Mouse (Mus musculus): ENCODE measurements around the gene Cadm1. TPM values are rescaled to one million over a fixed set of nuclear protein-coding genes. Genes with fewer than 3 reads are reported as not detected.

The Cadm1 gene
- polyA plus RNA-seq, 1 experiment = 7.9 TPM

- no peak for TF ChIP-seq CTCF (IDR thresholded peaks at IDR 0.05; ENCODE audit: borderline replicate concordance, control insufficient read depth, extremely low read depth, insufficient read depth, low read length, poor library complexity)
- Histone ChIP-seq H3K27ac (ENCODE audit: control insufficient read depth, insufficient read depth, low read length) (no peak overlapping the region), H3K36me3 (ENCODE audit: control insufficient read depth, insufficient read depth, low read length) (no peaks in the 10 kb centered on the region), H3K27me3 (ENCODE audit: control insufficient read depth, insufficient read depth, low read length) (no peaks in the 10 kb centered on the region), H3K4me3 (ENCODE audit: control insufficient read depth, insufficient read depth, low read length) (no peak overlapping the region), H3K4me1 (replicated peaks; ENCODE audit: control insufficient read depth, insufficient read depth, low read length) (no peaks in the 10 kb centered on the region)
- WGBS = 90% methylated on average over 10 of the region's 10 CpGs
- no peak for DNase-seq
Observed at GRCm38 (mm10) chr9:47876557-47877206, 346.7 kb downstream of the Cadm1 start.

GRCm38 (mm10) chr9:47880171-47880570 lies 350.2 kb downstream of the Cadm1 start:
- no peak for TF ChIP-seq POLR2A (IDR thresholded peaks at IDR 0.05; ENCODE audit: control insufficient read depth, extremely low read depth, insufficient read depth, low read length, poor library complexity)
- no peak for TF ChIP-seq CTCF (IDR thresholded peaks at IDR 0.05; ENCODE audit: borderline replicate concordance, control insufficient read depth, extremely low read depth, insufficient read depth, low read length, poor library complexity)
- Histone ChIP-seq H3K27ac (ENCODE audit: control insufficient read depth, insufficient read depth, low read length) (no peak overlapping the region), H3K36me3 (ENCODE audit: control insufficient read depth, insufficient read depth, low read length) (no peaks in the 10 kb centered on the region), H3K4me3 (ENCODE audit: control insufficient read depth, insufficient read depth, low read length) (no peak overlapping the region), H3K27me3 (ENCODE audit: control insufficient read depth, insufficient read depth, low read length) (no peaks in the 10 kb centered on the region), H3K4me1 (replicated peaks; ENCODE audit: control insufficient read depth, insufficient read depth, low read length) (no peaks in the 10 kb centered on the region)
- 89% methylated on average over 8 of the region's 8 CpGs for WGBS
- DNase-seq = no peak

GRCm38 (mm10) chr9:47882372-47882771 lies 352.4 kb downstream of the Cadm1 start:
- Histone ChIP-seq H3K4me1 (replicated peaks; ENCODE audit: control insufficient read depth, insufficient read depth, low read length) (no peaks in the 10 kb centered on the region), H3K27ac (ENCODE audit: control insufficient read depth, insufficient read depth, low read length) (no peak overlapping the region), H3K27me3 (ENCODE audit: control insufficient read depth, insufficient read depth, low read length) (no peaks in the 10 kb centered on the region), H3K36me3 (ENCODE audit: control insufficient read depth, insufficient read depth, low read length) (no peaks in the 10 kb centered on the region), H3K4me3 (ENCODE audit: control insufficient read depth, insufficient read depth, low read length) (no peak overlapping the region)
- TF ChIP-seq POLR2A (IDR thresholded peaks at IDR 0.05; ENCODE audit: control insufficient read depth, extremely low read depth, insufficient read depth, low read length, poor library complexity) (no peak), CTCF (IDR thresholded peaks at IDR 0.05; ENCODE audit: borderline replicate concordance, control insufficient read depth, extremely low read depth, insufficient read depth, low read length, poor library complexity) (no peak)
- WGBS = 85% methylated on average over 11 of the region's 11 CpGs
- DNase-seq = no peak

GRCm38 (mm10) chr9:47891721-47892120 lies 361.7 kb downstream of the Cadm1 start:
- TF ChIP-seq POLR2A (IDR thresholded peaks at IDR 0.05; ENCODE audit: control insufficient read depth, extremely low read depth, insufficient read depth, low read length, poor library complexity) (no peak), CTCF (IDR thresholded peaks at IDR 0.05; ENCODE audit: borderline replicate concordance, control insufficient read depth, extremely low read depth, insufficient read depth, low read length, poor library complexity) (no peak)
- DNase-seq = peak; percentile 58
- Histone ChIP-seq H3K27me3 (ENCODE audit: control insufficient read depth, insufficient read depth, low read length) (no peaks in the 10 kb centered on the region), H3K27ac (ENCODE audit: control insufficient read depth, insufficient read depth, low read length) (no peak overlapping the region), H3K4me1 (replicated peaks; ENCODE audit: control insufficient read depth, insufficient read depth, low read length) (no peaks in the 10 kb centered on the region; the same call in 1 of the 2 replicates), H3K4me3 (ENCODE audit: control insufficient read depth, insufficient read depth, low read length) (no peak overlapping the region), H3K36me3 (ENCODE audit: control insufficient read depth, insufficient read depth, low read length) (no peaks in the 10 kb centered on the region)
- 89% methylated on average over 8 of the region's 8 CpGs for WGBS

GRCm38 (mm10) chr9:47892995-47893394 lies 363.0 kb downstream of the Cadm1 start:
- TF ChIP-seq POLR2A (IDR thresholded peaks at IDR 0.05; ENCODE audit: control insufficient read depth, extremely low read depth, insufficient read depth, low read length, poor library complexity) = no peak
- TF ChIP-seq CTCF (IDR thresholded peaks at IDR 0.05; ENCODE audit: borderline replicate concordance, control insufficient read depth, extremely low read depth, insufficient read depth, low read length, poor library complexity) = no peak
- WGBS = 28% methylated on average over 6 of the region's 6 CpGs
- Histone ChIP-seq H3K4me1 (replicated peaks; ENCODE audit: control insufficient read depth, insufficient read depth, low read length) (no peaks in the 10 kb centered on the region; the same call in 1 of the 2 replicates), H3K27me3 (ENCODE audit: control insufficient read depth, insufficient read depth, low read length) (no peaks in the 10 kb centered on the region), H3K27ac (ENCODE audit: control insufficient read depth, insufficient read depth, low read length) (no peak overlapping the region), H3K4me3 (ENCODE audit: control insufficient read depth, insufficient read depth, low read length) (no peak overlapping the region), H3K36me3 (ENCODE audit: control insufficient read depth, insufficient read depth, low read length) (no peaks in the 10 kb centered on the region)
- no peak for DNase-seq

GRCm38 (mm10) chr9:47894096-47894495 lies 364.1 kb downstream of the Cadm1 start:
- H3K4me3 ChIP-seq (ENCODE audit: control insufficient read depth, insufficient read depth, low read length) = no peak overlapping the region
- TF ChIP-seq POLR2A (IDR thresholded peaks at IDR 0.05; ENCODE audit: control insufficient read depth, extremely low read depth, insufficient read depth, low read length, poor library complexity) (no peak), CTCF (IDR thresholded peaks at IDR 0.05; ENCODE audit: borderline replicate concordance, control insufficient read depth, extremely low read depth, insufficient read depth, low read length, poor library complexity) (no peak)
- DNase-seq = peak; percentile 13
- no peaks in the 10 kb centered on the region; the same call in 1 of the 2 replicates for H3K4me1 ChIP-seq (replicated peaks; ENCODE audit: control insufficient read depth, insufficient read depth, low read length)
- H3K27me3 ChIP-seq (ENCODE audit: control insufficient read depth, insufficient read depth, low read length) = no peaks in the 10 kb centered on the region
- 53% methylated on average over 5 of the region's 5 CpGs for WGBS
- no peak overlapping the region for H3K27ac ChIP-seq (ENCODE audit: control insufficient read depth, insufficient read depth, low read length)
- no peaks in the 10 kb centered on the region for H3K36me3 ChIP-seq (ENCODE audit: control insufficient read depth, insufficient read depth, low read length)

- no peaks in the 10 kb centered on the region; the same call in 1 of the 2 replicates for H3K4me1 ChIP-seq (replicated peaks; ENCODE audit: control insufficient read depth, insufficient read depth, low read length)
- no peak overlapping the region for H3K4me3 ChIP-seq (ENCODE audit: control insufficient read depth, insufficient read depth, low read length)
- no peaks in the 10 kb centered on the region for H3K36me3 ChIP-seq (ENCODE audit: control insufficient read depth, insufficient read depth, low read length)
- DNase-seq = no peak
- WGBS = 79% methylated on average over 7 of the region's 7 CpGs
- no peak overlapping the region for H3K27ac ChIP-seq (ENCODE audit: control insufficient read depth, insufficient read depth, low read length)
- no peaks in the 10 kb centered on the region for H3K27me3 ChIP-seq (ENCODE audit: control insufficient read depth, insufficient read depth, low read length)
- no peak for TF ChIP-seq POLR2A (IDR thresholded peaks at IDR 0.05; ENCODE audit: control insufficient read depth, extremely low read depth, insufficient read depth, low read length, poor library complexity)
Observed at GRCm38 (mm10) chr9:47894661-47895060, 364.7 kb downstream of the Cadm1 start.

Measured in thymus, adult 2 months (tissue).